In the genomic region with DNA sequence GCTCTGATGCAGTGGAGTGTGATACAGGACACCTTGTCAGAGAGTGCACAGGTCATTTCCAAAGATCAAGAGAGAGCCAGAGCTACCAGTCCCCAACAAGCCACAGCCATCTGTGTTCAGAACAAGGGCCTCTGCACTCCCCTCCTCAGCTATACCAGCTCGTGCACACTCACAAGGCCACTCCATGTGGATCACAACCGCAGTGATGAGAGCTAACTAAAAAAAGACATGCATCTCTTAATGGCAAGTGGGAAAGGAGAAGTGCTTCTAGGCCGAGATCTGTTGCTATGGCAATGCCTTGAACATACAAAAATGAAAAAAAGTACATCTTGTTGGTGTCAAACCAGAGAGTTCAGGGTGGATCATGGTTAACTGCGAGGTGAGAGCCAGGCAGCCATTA, we compare ENCODE assay signal across 12 mouse cellular contexts. TPM values are rescaled to one million over a fixed set of nuclear protein-coding genes. Genes with fewer than 3 reads are reported as not detected.
DNase-seq lines count a peak whose midpoint lies in the region; ATAC-seq and TF ChIP-seq lines count a peak whose summit lies in the region.
"Had no signal": no experiment of that assay in that cellular context is flagged by ENCODE, and none has a peak within 500 bp of the region (broad histone marks: within the 10 kb centered on the region; RNA-seq: fewer than 3 reads in every experiment).

No protein-coding gene starts in this region.

- no peak overlapping the region for H3K4me3 ChIP-seq in gastrocnemius, adult 2 months
- H3K4me3 ChIP-seq in liver, embryonic 13.5 days (replicated peaks) = no peak overlapping the region
- no peak overlapping the region for H3K4me3 ChIP-seq in liver, embryonic 11.5 days (ENCODE audit: low read depth, low read length)
- H3K4me3 ChIP-seq: forebrain, embryonic 13.5 days; hindbrain, embryonic 12.5 days; limb, embryonic 13.5 days; neural tube, embryonic 13.5 days had no signal

- no peak overlapping the region for H3K4me2 ChIP-seq in liver, embryonic 13.5 days
- no peak overlapping the region for H3K4me2 ChIP-seq in liver, embryonic 11.5 days
- H3K4me2 ChIP-seq: forebrain, embryonic 13.5 days; hindbrain, embryonic 12.5 days; limb, embryonic 13.5 days; neural tube, embryonic 13.5 days had no signal

- no peak overlapping the region for H3K9ac ChIP-seq in liver, embryonic 13.5 days
- H3K9ac ChIP-seq in liver, embryonic 11.5 days (ENCODE audit: low read depth, low read length) = no peak overlapping the region
- H3K9ac ChIP-seq: forebrain, embryonic 13.5 days; hindbrain, embryonic 12.5 days; limb, embryonic 13.5 days; neural tube, embryonic 13.5 days had no signal

- 53% methylated on average over 4 of the region's 4 CpGs for WGBS in liver, embryonic 13.5 days (ENCODE audit: insufficient replicate concordance)
- 72% methylated on average over 4 of the region's 4 CpGs for WGBS in liver, embryonic 11.5 days

- H3K36me3 ChIP-seq in liver, embryonic 13.5 days = no peaks in the 10 kb centered on the region
- no peaks in the 10 kb centered on the region for H3K36me3 ChIP-seq in liver, embryonic 11.5 days (ENCODE audit: control insufficient read depth, insufficient read depth, low read length)
- H3K36me3 ChIP-seq: hindbrain, embryonic 12.5 days; limb, embryonic 13.5 days; neural tube, embryonic 13.5 days had no signal

- TF ChIP-seq CTCF in gastrocnemius, adult 2 months (IDR thresholded peaks at IDR 0.05) = no peak

- no peaks in the 10 kb centered on the region for H3K9me3 ChIP-seq in liver, embryonic 13.5 days (replicated peaks)
- no peaks in the 10 kb centered on the region for H3K9me3 ChIP-seq in liver, embryonic 11.5 days (ENCODE audit: control insufficient read depth, low read length)
- H3K9me3 ChIP-seq: forebrain, embryonic 13.5 days; hindbrain, embryonic 12.5 days; limb, embryonic 13.5 days; neural tube, embryonic 13.5 days had no signal

- ATAC-seq in liver, embryonic 13.5 days (ENCODE audit: low read depth) = 0 out of 2 replicates have a peak, but pooled peaks have one; percentile 5
- no peak for ATAC-seq in liver, embryonic 11.5 days (replicated peaks; ENCODE audit: low FRiP score)
- ATAC-seq in common myeloid progenitor, adult 5-6 weeks (replicated peaks; ENCODE audit: low read depth, poor library complexity, severe bottlenecking) = peak; percentile 71
- ATAC-seq in megakaryocyte progenitor cell, adult 5-6 weeks (replicated peaks; ENCODE audit: poor library complexity) = peak; percentile 61
- ATAC-seq: forebrain, embryonic 13.5 days had no signal

- H3K27ac ChIP-seq in gastrocnemius, adult 2 months = peak overlapping the region; percentile 64
- H3K27ac ChIP-seq in liver, embryonic 13.5 days = no peak overlapping the region
- H3K27ac ChIP-seq in liver, embryonic 11.5 days (ENCODE audit: low read depth, low read length) = no peak overlapping the region
- H3K27ac ChIP-seq: forebrain, embryonic 13.5 days; hindbrain, embryonic 12.5 days; limb, embryonic 13.5 days; neural tube, embryonic 13.5 days had no signal

- no peak for DNase-seq in gastrocnemius, adult 2 months
- no peak for DNase-seq in gastrocnemius, postnatal 36 days
- no peak for DNase-seq in liver, embryonic 13.5 days
- no peak for DNase-seq in liver, embryonic 11.5 days (ENCODE audit: low spot score)
- DNase-seq in adrenal gland, postnatal 10 days = no peak
- no peak for DNase-seq in heart, adult 9 months (ENCODE audit: low spot score in 2 of 2)

- intact Hi-C loops in gastrocnemius, adult 2 months (cut with DNase I) = loop anchor here (5.0 kb wide), 2 partner anchors 77 to 122 kb away; a partner anchor contains a TSS
- intact Hi-C loops in gastrocnemius, postnatal 36 days (cut with DNase I) = loop anchor here (5.0 to 10.0 kb wide), 2 partner anchors 122 to 205 kb away; a partner anchor contains a TSS

- peaks cover 4% of the 10 kb centered on the region; the same call in 1 of the 2 replicates for H3K4me1 ChIP-seq in liver, embryonic 13.5 days (replicated peaks)
- no peaks in the 10 kb centered on the region for H3K4me1 ChIP-seq in liver, embryonic 11.5 days (replicated peaks; ENCODE audit: control insufficient read depth, insufficient read depth, low read length)

- H3K27me3 ChIP-seq in liver, embryonic 13.5 days = no peaks in the 10 kb centered on the region
- no peaks in the 10 kb centered on the region for H3K27me3 ChIP-seq in liver, embryonic 11.5 days (replicated peaks; ENCODE audit: control insufficient read depth, insufficient read depth, low read length)
- H3K27me3 ChIP-seq: forebrain, embryonic 13.5 days; limb, embryonic 13.5 days; neural tube, embryonic 13.5 days had no signal

RNA-seq across cellular contexts. Expression of a gene that starts 3.7 kb away (rescaled TPM):
- under 1 TPM in 1 of 2 experiments, not detected in 1; 0.36 TPM for total RNA-seq in gastrocnemius, adult 2 months (2021)
- under 1 TPM; 0.22 to 0.61 TPM for total RNA-seq in gastrocnemius, postnatal 36 days (2021)
- polyA plus RNA-seq in liver, embryonic 13.5 days (2015; fragmentation: Nextera tagmentation; extraction: Ambion mirVana) = 9.0 and 12.0 TPM in 2 replicates
- 9.2 and 9.5 TPM in 2 replicates for polyA plus RNA-seq in liver, embryonic 11.5 days (2014; fragmentation: Nextera tagmentation; extraction: Ambion mirVana)
- total RNA-seq in common myeloid progenitor, adult 5-6 weeks (2017) = not detected in 2 replicates
- 0.22 TPM in 1 of 2 replicates, not detected in the other for total RNA-seq in megakaryocyte progenitor cell, adult 5-6 weeks (2015)
- not detected in 2 replicates for total RNA-seq in megakaryocyte progenitor cell, adult 5-6 weeks (2017)
- total RNA-seq in adrenal gland, postnatal 10 days (2021) = 1 to 10 TPM; 3.9 to 5.6 TPM

RNA-seq across cellular contexts. Expression of a gene that starts 8.2 kb away (rescaled TPM):
- total RNA-seq in gastrocnemius, adult 2 months (2021) = 10 to 100 TPM in 1 of 2 experiments, 1 to 10 TPM in 1; 9.5 to 25.7 TPM
- total RNA-seq in gastrocnemius, postnatal 36 days (2021) = 10 to 100 TPM in 1 of 2 experiments, 1 to 10 TPM in 1; 6.3 to 15.8 TPM
- 11.1 and 13.2 TPM in 2 replicates for polyA plus RNA-seq in liver, embryonic 13.5 days (2015; fragmentation: Nextera tagmentation; extraction: Ambion mirVana)
- polyA plus RNA-seq in liver, embryonic 11.5 days (2014; fragmentation: Nextera tagmentation; extraction: Ambion mirVana) = 10.8 and 12.0 TPM in 2 replicates
- total RNA-seq in common myeloid progenitor, adult 5-6 weeks (2017) = 0.39 and 1.6 TPM in 2 replicates
- total RNA-seq in megakaryocyte progenitor cell, adult 5-6 weeks (2015) = 4.4 and 5.7 TPM in 2 replicates
- total RNA-seq in megakaryocyte progenitor cell, adult 5-6 weeks (2017) = 1.6 and 1.9 TPM in 2 replicates
- 10 to 100 TPM; 43.1 to 44.0 TPM for total RNA-seq in adrenal gland, postnatal 10 days (2021)

RNA-seq across cellular contexts. Expression of a gene that starts 29.3 kb away (rescaled TPM):
- total RNA-seq in gastrocnemius, adult 2 months (2021) = not detected
- total RNA-seq in gastrocnemius, postnatal 36 days (2021) = not detected
- 11.4 and 11.8 TPM in 2 replicates for polyA plus RNA-seq in liver, embryonic 13.5 days (2015; fragmentation: Nextera tagmentation; extraction: Ambion mirVana)
- 7.5 and 7.7 TPM in 2 replicates for polyA plus RNA-seq in liver, embryonic 11.5 days (2014; fragmentation: Nextera tagmentation; extraction: Ambion mirVana)
- total RNA-seq in common myeloid progenitor, adult 5-6 weeks (2017) = not detected in 2 replicates
- total RNA-seq in megakaryocyte progenitor cell, adult 5-6 weeks (2015) = not detected in 2 replicates
- not detected in 2 replicates for total RNA-seq in megakaryocyte progenitor cell, adult 5-6 weeks (2017)
- under 1 TPM; 0.39 to 0.51 TPM for total RNA-seq in adrenal gland, postnatal 10 days (2021)
- polyA plus RNA-seq: hindbrain, embryonic 12.5 days; limb, embryonic 13.5 days; neural tube, embryonic 13.5 days had no signal

RNA-seq across cellular contexts. Expression of a gene that starts 44.2 kb away (rescaled TPM):
- total RNA-seq in gastrocnemius, adult 2 months (2021) = 10 to 100 TPM; 74.7 to 87.2 TPM
- total RNA-seq in gastrocnemius, postnatal 36 days (2021) = 10 to 100 TPM; 66.3 to 72.8 TPM
- polyA plus RNA-seq in liver, embryonic 13.5 days (2015; fragmentation: Nextera tagmentation; extraction: Ambion mirVana) = 148 and 158 TPM in 2 replicates
- 154 and 167 TPM in 2 replicates for polyA plus RNA-seq in liver, embryonic 11.5 days (2014; fragmentation: Nextera tagmentation; extraction: Ambion mirVana)
- total RNA-seq in common myeloid progenitor, adult 5-6 weeks (2017) = 73.7 and 87.7 TPM in 2 replicates
- total RNA-seq in megakaryocyte progenitor cell, adult 5-6 weeks (2015) = 38.2 and 61.5 TPM in 2 replicates
- total RNA-seq in megakaryocyte progenitor cell, adult 5-6 weeks (2017) = 23.6 and 30.6 TPM in 2 replicates
- total RNA-seq in adrenal gland, postnatal 10 days (2021) = 10 to 100 TPM; 30.1 to 32.3 TPM

RNA-seq across cellular contexts. Expression of a gene that starts 46.4 kb away (rescaled TPM):
- 100 to 1,000 TPM in 1 of 2 experiments, 10 to 100 TPM in 1; 63.0 to 111 TPM for total RNA-seq in gastrocnemius, adult 2 months (2021)
- total RNA-seq in gastrocnemius, postnatal 36 days (2021) = 100 to 1,000 TPM in 1 of 2 experiments, 10 to 100 TPM in 1; 51.9 to 103 TPM
- polyA plus RNA-seq in liver, embryonic 13.5 days (2015; fragmentation: Nextera tagmentation; extraction: Ambion mirVana) = 5.9 and 6.1 TPM in 2 replicates
- 16.7 and 18.2 TPM in 2 replicates for polyA plus RNA-seq in liver, embryonic 11.5 days (2014; fragmentation: Nextera tagmentation; extraction: Ambion mirVana)
- total RNA-seq in common myeloid progenitor, adult 5-6 weeks (2017) = 2.1 and 5.6 TPM in 2 replicates
- total RNA-seq in megakaryocyte progenitor cell, adult 5-6 weeks (2015) = 2.1 and 2.2 TPM in 2 replicates
- total RNA-seq in megakaryocyte progenitor cell, adult 5-6 weeks (2017) = 4.8 and 6.8 TPM in 2 replicates
- total RNA-seq in adrenal gland, postnatal 10 days (2021) = 100 to 1,000 TPM in 1 of 2 experiments, 10 to 100 TPM in 1; 95.5 to 101 TPM
